Mouse (Mus musculus): ENCODE results near the gene 4933424G06Rik. TPM values are rescaled to one million over a fixed set of nuclear protein-coding genes. Genes with fewer than 3 reads are reported as not detected.

4933424G06Rik gene
- polyA plus RNA-seq, 1 experiment from 2014 or later = 0.22 TPM

DNA sequence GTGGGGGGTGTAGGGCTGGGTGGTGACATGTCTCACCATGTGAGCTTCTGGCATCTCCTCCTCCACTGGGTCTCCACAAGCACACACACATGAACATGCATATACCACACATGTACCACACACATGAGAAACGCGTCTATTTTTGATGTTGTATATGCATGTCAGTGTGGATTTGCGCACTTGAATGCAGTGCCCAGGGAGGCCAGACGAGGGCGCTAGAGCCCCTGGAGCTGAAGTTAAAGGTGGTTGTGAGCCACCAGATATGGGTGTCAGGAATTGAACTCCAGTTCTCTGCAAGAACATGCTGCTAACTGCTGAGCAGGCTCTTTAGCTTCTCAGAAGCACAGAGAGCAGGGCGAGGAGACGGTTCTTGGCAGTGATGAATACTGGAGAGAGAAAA lies 76.4 kb downstream of the 4933424G06Rik start:
- Histone ChIP-seq H3K9me3 (no peaks in the 10 kb centered on the region), H3K4me3 (no peak overlapping the region), H3K4me1 (replicated peaks) (peaks cover 12% of the 10 kb centered on the region), H3K36me3 (peaks cover 12% of the 10 kb centered on the region), H3K27ac (no peak overlapping the region), H3K27me3 (ENCODE audit: insufficient read depth, poor library complexity, severe bottlenecking) (peaks cover 14% of the 10 kb centered on the region; the same call in 1 of the 2 replicates)
- WGBS = 89% methylated on average over 7 of the region's 7 CpGs
- no peak for DNase-seq (ENCODE audit: low spot score)

DNA sequence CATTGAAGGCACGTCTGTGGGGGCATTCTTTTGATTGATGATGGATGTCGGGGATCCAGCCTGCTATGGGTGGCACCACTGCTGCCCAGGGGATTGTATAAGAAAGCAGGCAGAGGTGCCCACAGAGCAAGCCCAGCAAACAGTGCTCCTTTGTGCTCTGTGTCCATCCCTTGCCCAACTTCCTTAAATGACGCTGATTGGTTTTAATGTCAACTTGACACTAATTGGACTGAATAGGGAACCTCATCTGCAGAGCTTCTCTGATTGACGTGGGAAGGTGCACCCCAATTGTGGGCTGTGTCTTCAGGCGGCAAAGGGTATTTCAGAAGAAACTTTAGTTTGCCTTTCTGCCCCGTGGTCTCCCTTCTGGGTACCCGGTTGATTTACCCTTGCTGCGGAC lies 79.5 kb downstream of the 4933424G06Rik start:
- H3K4me3 ChIP-seq = no peak overlapping the region
- WGBS = 84% methylated on average over 8 of the region's 8 CpGs
- peaks cover 41% of the 10 kb centered on the region for H3K36me3 ChIP-seq
- H3K27ac ChIP-seq = no peak overlapping the region
- peaks cover 9% of the 10 kb centered on the region; the same call in 1 of the 2 replicates for H3K27me3 ChIP-seq (ENCODE audit: insufficient read depth, poor library complexity, severe bottlenecking)
- no peak for DNase-seq (ENCODE audit: low spot score)
- H3K9me3 ChIP-seq = no peaks in the 10 kb centered on the region
- peaks cover 12% of the 10 kb centered on the region for H3K4me1 ChIP-seq (replicated peaks)

DNA sequence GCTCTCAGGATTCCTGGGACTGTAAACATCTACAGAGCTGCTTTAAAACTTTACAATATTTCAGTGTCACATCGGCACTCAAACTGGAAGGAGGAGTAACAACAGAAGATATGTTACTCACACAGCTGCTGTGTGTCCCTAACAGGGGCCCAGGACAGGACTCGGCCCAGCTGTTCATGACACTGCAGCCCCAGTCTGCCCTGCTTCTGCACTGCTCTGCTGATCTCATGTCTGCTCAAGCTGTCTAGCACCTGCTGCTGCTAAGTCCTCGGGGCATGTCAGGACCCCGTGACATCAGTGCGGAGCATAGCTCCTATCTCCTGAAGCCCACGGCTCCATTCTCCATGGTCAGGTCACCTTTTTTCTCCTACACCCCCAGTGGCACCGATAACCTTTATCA lies 86.8 kb downstream of the 4933424G06Rik start:
- no peaks in the 10 kb centered on the region for H3K9me3 ChIP-seq
- DNase-seq (ENCODE audit: low spot score) = no peak
- no peaks in the 10 kb centered on the region for H3K27me3 ChIP-seq (ENCODE audit: insufficient read depth, poor library complexity, severe bottlenecking)
- no peak overlapping the region for H3K4me3 ChIP-seq
- H3K4me1 ChIP-seq (replicated peaks) = no peaks in the 10 kb centered on the region
- peaks cover 95% of the 10 kb centered on the region for H3K36me3 ChIP-seq
- no peak overlapping the region for H3K27ac ChIP-seq
- 89% methylated on average over 7 of the region's 7 CpGs for WGBS

DNA sequence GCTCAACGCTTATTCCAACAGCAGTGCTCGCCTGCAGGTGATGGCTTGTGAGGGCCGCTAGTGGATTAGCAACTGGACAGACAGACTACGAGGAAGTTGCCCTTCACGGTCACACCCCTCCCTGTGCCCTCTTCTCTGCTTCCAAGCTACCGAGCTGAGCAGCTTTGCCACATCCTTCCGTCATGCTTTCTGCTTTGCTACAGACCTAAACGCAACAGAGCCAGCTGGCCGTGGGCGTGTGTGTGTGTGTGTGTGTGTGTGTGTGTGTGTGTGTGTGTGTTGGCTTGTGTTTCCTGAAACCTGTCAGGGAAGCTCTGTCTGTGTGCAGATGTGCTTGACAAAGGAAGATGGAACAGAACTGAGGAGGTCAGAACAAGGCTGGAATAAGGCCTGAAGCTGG lies 87.5 kb downstream of the 4933424G06Rik start:
- Histone ChIP-seq H3K36me3 (peaks cover 96% of the 10 kb centered on the region), H3K4me3 (no peak overlapping the region), H3K9me3 (no peaks in the 10 kb centered on the region), H3K27ac (no peak overlapping the region), H3K27me3 (ENCODE audit: insufficient read depth, poor library complexity, severe bottlenecking) (no peaks in the 10 kb centered on the region), H3K4me1 (replicated peaks) (no peaks in the 10 kb centered on the region)
- DNase-seq (ENCODE audit: low spot score) = no peak
- WGBS = 88% methylated on average over 10 of the region's 10 CpGs

GRCm38 (mm10) chr1:36800379-36801011 lies 90.5 kb downstream of the 4933424G06Rik start:
- Histone ChIP-seq H3K4me1 (replicated peaks) (no peaks in the 10 kb centered on the region), H3K4me3 (no peak overlapping the region), H3K27ac (no peak overlapping the region), H3K9me3 (no peaks in the 10 kb centered on the region), H3K27me3 (ENCODE audit: insufficient read depth, poor library complexity, severe bottlenecking) (no peaks in the 10 kb centered on the region), H3K36me3 (peaks cover 94% of the 10 kb centered on the region)
- 82% methylated on average over 3 of the region's 3 CpGs for WGBS
- DNase-seq (ENCODE audit: low spot score) = no peak

DNA sequence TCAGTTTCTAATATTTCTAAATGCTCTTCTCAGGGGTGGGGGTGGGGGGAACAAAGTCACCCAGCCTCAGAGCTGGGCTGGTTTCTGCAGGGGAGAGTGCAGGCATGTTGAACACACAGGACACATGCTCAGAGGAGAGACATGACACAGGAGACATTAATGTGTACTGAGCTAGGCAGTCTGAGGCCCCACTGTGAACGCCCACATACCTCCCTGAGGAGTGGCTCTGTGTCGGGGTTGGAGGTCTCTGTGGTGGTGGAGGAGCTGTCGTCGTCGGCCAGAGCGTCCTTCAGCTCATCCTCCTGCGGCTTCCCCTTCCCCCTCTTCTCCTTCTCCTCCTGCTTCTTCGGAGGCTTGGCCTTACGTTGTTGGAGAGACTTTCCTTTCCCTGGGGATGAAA lies 94.3 kb downstream of the 4933424G06Rik start:
- H3K36me3 ChIP-seq = peaks cover 94% of the 10 kb centered on the region
- WGBS = 82% methylated on average over 9 of the region's 9 CpGs
- no peak overlapping the region for H3K4me3 ChIP-seq
- DNase-seq (ENCODE audit: low spot score) = no peak
- H3K9me3 ChIP-seq = no peaks in the 10 kb centered on the region
- no peaks in the 10 kb centered on the region for H3K27me3 ChIP-seq (ENCODE audit: insufficient read depth, poor library complexity, severe bottlenecking)
- H3K27ac ChIP-seq = no peak overlapping the region
- H3K4me1 ChIP-seq (replicated peaks) = no peaks in the 10 kb centered on the region

- H3K4me3 ChIP-seq = no peak overlapping the region
- H3K4me1 ChIP-seq (replicated peaks) = no peaks in the 10 kb centered on the region
- H3K9me3 ChIP-seq = no peaks in the 10 kb centered on the region
- H3K27ac ChIP-seq = no peak overlapping the region
- WGBS = 94% methylated on average over 4 of the region's 4 CpGs
- no peaks in the 10 kb centered on the region for H3K27me3 ChIP-seq (ENCODE audit: insufficient read depth, poor library complexity, severe bottlenecking)
- peaks cover 94% of the 10 kb centered on the region for H3K36me3 ChIP-seq
- DNase-seq (ENCODE audit: low spot score) = no peak
Measured at GRCm38 (mm10) chr1:36804833-36805232, 94.9 kb downstream of the 4933424G06Rik start.

GRCm38 (mm10) chr1:36806181-36806905 lies 96.4 kb downstream of the 4933424G06Rik start:
- no peak for DNase-seq (ENCODE audit: low spot score)
- 95% methylated on average over 7 of the region's 7 CpGs for WGBS
- Histone ChIP-seq H3K4me1 (replicated peaks) (no peaks in the 10 kb centered on the region), H3K27me3 (ENCODE audit: insufficient read depth, poor library complexity, severe bottlenecking) (no peaks in the 10 kb centered on the region), H3K36me3 (peaks cover 97% of the 10 kb centered on the region), H3K4me3 (no peak overlapping the region), H3K9me3 (no peaks in the 10 kb centered on the region), H3K27ac (no peak overlapping the region)

DNA sequence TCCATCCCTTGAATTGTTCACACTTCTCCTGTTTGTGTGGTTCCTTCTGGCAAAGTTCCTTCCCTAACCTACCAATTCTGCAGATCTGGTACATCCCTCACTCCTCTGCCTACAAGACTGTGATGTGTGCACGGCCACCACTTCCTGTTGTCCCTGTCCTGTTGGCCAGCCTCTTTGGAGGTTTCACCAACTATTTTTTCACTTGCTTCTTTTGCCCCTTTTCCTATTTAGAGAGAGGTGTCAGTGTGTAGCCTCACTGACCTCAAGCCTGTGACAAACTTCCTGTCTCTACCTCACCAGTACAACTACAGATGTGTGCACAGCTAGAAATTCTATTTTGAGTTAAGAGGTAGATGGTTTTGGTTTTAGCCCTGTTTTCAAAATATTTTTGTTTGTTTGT lies 97.1 kb downstream of the 4933424G06Rik start:
- WGBS = 91% methylated on average over 1 of the region's 1 CpGs
- Histone ChIP-seq H3K27me3 (ENCODE audit: insufficient read depth, poor library complexity, severe bottlenecking) (no peaks in the 10 kb centered on the region), H3K4me3 (no peak overlapping the region), H3K9me3 (no peaks in the 10 kb centered on the region), H3K27ac (no peak overlapping the region), H3K36me3 (peaks cover 97% of the 10 kb centered on the region), H3K4me1 (replicated peaks) (no peaks in the 10 kb centered on the region)
- no peak for DNase-seq (ENCODE audit: low spot score)

Other genes with a start within 250 kb of the 4933424G06Rik start
- gene Cnnm4, start 238.5 kb upstream of the 4933424G06Rik start, polyA plus RNA-seq (2016; fragmentation: Nextera tagmentation; extraction: Ambion mirVana) = 13.4 and 15.3 TPM in 2 replicates
- 3.2 and 3.5 TPM in 2 replicates for gene Cnnm3, start 198.3 kb upstream of the 4933424G06Rik start, polyA plus RNA-seq (2016; fragmentation: Nextera tagmentation; extraction: Ambion mirVana)
- 15.7 and 18.0 TPM in 2 replicates for gene Ankrd23, start 173.3 kb upstream of the 4933424G06Rik start, polyA plus RNA-seq (2016; fragmentation: Nextera tagmentation; extraction: Ambion mirVana)
- 0.75 TPM in 1 of 2 replicates, not detected in the other for gene Gm42417, start 170.7 kb upstream of the 4933424G06Rik start, polyA plus RNA-seq (2016; fragmentation: Nextera tagmentation; extraction: Ambion mirVana)
- 16.9 and 20.6 TPM in 2 replicates for gene Ankrd39, start 162.7 kb upstream of the 4933424G06Rik start, polyA plus RNA-seq (2016; fragmentation: Nextera tagmentation; extraction: Ambion mirVana)
- 25.4 and 29.6 TPM in 2 replicates for gene Sema4c, start 151.8 kb upstream of the 4933424G06Rik start, polyA plus RNA-seq (2016; fragmentation: Nextera tagmentation; extraction: Ambion mirVana)
- 0.42 and 0.46 TPM in 2 replicates for gene Fam178b, start 27.0 kb upstream of the 4933424G06Rik start, polyA plus RNA-seq (2016; fragmentation: Nextera tagmentation; extraction: Ambion mirVana)
- 566 and 596 TPM in 2 replicates for gene Cox5b, start 18.7 kb upstream of the 4933424G06Rik start, polyA plus RNA-seq (2016; fragmentation: Nextera tagmentation; extraction: Ambion mirVana)
- gene Actr1b, start 4.3 kb downstream of the 4933424G06Rik start, polyA plus RNA-seq (2016; fragmentation: Nextera tagmentation; extraction: Ambion mirVana) = 135 and 147 TPM in 2 replicates
- gene Zap70, start 51.6 kb downstream of the 4933424G06Rik start, polyA plus RNA-seq (2016; fragmentation: Nextera tagmentation; extraction: Ambion mirVana) = 0.25 and 0.43 TPM in 2 replicates
- 11.0 and 12.7 TPM in 2 replicates for gene Tmem131, start 233.5 kb downstream of the 4933424G06Rik start, polyA plus RNA-seq (2016; fragmentation: Nextera tagmentation; extraction: Ambion mirVana)

All from hindbrain, embryonic 10.5 days (tissue).